Mouse (Mus musculus): Measurements from ENCODE around the gene Slc30a10. TPM values are rescaled to one million over a fixed set of nuclear protein-coding genes. Genes with fewer than 3 reads are reported as not detected.
A peak's percentile ranks its signal among the peaks of the same experiment; 100 is the strongest.

Slc30a10 gene
- polyA plus RNA-seq, 1 experiment from 2014 or later = not detected

DNA sequence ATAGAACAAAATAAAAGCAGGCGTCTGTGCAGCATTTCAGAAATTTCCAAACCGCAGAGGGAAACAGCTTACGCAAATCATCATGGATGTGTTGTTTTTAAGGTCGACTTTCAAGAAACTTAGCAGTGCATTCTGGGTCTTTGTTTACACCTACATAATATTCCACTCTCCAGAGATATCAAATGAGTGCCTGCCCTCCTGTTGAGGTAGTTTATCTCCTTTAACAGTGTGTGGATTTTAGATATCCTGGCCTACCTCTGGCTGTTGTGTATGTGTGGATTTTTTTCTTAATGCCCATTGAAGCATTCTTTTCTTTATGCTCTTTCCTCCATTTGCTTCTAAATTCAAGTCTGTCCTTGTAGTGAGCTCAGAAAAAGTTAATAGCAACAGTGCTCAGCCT, 18.1 kb downstream of the Slc30a10 start:
- no peak overlapping the region for H3K27ac ChIP-seq (ENCODE audit: low read length)
- WGBS = 87% methylated on average over 4 of the region's 4 CpGs

DNA sequence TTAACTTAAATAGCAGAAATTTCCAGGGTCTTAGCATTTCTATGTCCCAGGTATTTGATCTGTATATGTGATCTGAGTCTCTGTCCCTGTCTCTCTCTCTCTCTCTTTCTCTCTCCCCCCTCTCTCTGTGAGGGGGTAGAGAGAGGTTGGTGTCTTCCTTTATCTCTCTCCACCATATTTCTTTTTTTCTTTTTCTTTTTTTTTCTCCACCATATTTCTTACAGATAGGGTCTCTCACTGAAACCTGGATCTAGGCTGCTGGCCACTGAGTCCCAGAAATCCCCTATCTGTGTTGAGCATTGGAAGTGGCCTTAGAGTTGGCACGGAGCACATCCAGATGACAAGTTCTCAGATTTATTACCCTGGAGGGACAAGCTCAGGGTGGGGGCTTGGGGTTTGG, 18.8 kb downstream of the Slc30a10 start:
- Histone ChIP-seq H3K27ac (ENCODE audit: low read length) (no peak overlapping the region), H3K9ac (replicated peaks; ENCODE audit: low read depth) (no peak overlapping the region), H3K4me2 (replicated peaks; ENCODE audit: low read depth, low read length) (no peak overlapping the region), H3K36me3 (ENCODE audit: insufficient read depth, low read length) (no peaks in the 10 kb centered on the region), H3K4me3 (ENCODE audit: low read depth, low read length) (no peak overlapping the region), H3K9me3 (ENCODE audit: low read length) (no peaks in the 10 kb centered on the region), H3K27me3 (replicated peaks; ENCODE audit: insufficient read depth, low read length) (no peaks in the 10 kb centered on the region), H3K4me1 (ENCODE audit: insufficient read depth, low read depth, low read length) (no peaks in the 10 kb centered on the region)
- no peak for DNase-seq (ENCODE audit: low spot score)
- ATAC-seq = no peak
- 100% methylated on average over 1 of the region's 1 CpGs for WGBS
- no peak for TF ChIP-seq CTCF (IDR thresholded peaks at IDR 0.05)
- no peak for TF ChIP-seq EP300 (IDR thresholded peaks at IDR 0.05)

More for the DNA sequence above, 18.1 kb downstream of the Slc30a10 start:
- ATAC-seq = no peak
- Histone ChIP-seq H3K4me3 (ENCODE audit: low read depth, low read length) (no peak overlapping the region), H3K9ac (replicated peaks; ENCODE audit: low read depth) (no peak overlapping the region), H3K27me3 (replicated peaks; ENCODE audit: insufficient read depth, low read length) (no peaks in the 10 kb centered on the region), H3K36me3 (ENCODE audit: insufficient read depth, low read length) (no peaks in the 10 kb centered on the region), H3K9me3 (ENCODE audit: low read length) (no peaks in the 10 kb centered on the region), H3K4me2 (replicated peaks; ENCODE audit: low read depth, low read length) (no peak overlapping the region), H3K4me1 (ENCODE audit: insufficient read depth, low read depth, low read length) (no peaks in the 10 kb centered on the region)
- TF ChIP-seq EP300 (IDR thresholded peaks at IDR 0.05) (no peak), CTCF (IDR thresholded peaks at IDR 0.05) (no peak)
- DNase-seq (ENCODE audit: low spot score) = no peak

DNA sequence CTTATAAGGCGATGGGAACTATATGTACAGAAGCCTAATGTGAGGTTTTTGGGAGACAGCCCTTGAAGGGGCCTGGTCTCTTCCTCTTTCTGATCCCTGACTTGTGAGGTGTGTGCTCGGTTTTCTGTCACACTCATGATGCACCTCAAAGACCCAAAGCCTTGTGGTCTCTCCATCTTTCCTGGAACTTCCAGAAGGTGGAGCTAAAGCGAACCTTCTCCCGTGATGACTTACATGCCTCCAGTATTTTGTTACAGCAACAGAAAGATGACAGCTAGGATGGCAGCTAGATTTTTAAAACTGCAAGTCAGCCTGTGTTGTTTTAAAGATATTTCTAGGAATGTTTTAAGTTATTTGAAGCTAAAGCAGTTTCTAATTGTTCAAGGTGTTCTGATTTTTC, 25.2 kb downstream of the Slc30a10 start:
- ATAC-seq (no peak), DNase-seq (ENCODE audit: low spot score) (no peak)
- TF ChIP-seq CTCF (IDR thresholded peaks at IDR 0.05) = no peak
- TF ChIP-seq EP300 (IDR thresholded peaks at IDR 0.05) = no peak
- no peaks in the 10 kb centered on the region for H3K27me3 ChIP-seq (replicated peaks; ENCODE audit: insufficient read depth, low read length)
- 97% methylated on average over 4 of the region's 4 CpGs for WGBS
- H3K9me3 ChIP-seq (ENCODE audit: low read length) = no peaks in the 10 kb centered on the region
- H3K36me3 ChIP-seq (ENCODE audit: insufficient read depth, low read length) = no peaks in the 10 kb centered on the region
- no peak overlapping the region for H3K4me2 ChIP-seq (replicated peaks; ENCODE audit: low read depth, low read length)
- no peaks in the 10 kb centered on the region for H3K4me1 ChIP-seq (ENCODE audit: insufficient read depth, low read depth, low read length)
- H3K9ac ChIP-seq (replicated peaks; ENCODE audit: low read depth) = no peak overlapping the region
- no peak overlapping the region for H3K27ac ChIP-seq (ENCODE audit: low read length)
- no peak overlapping the region for H3K4me3 ChIP-seq (ENCODE audit: low read depth, low read length)

DNA sequence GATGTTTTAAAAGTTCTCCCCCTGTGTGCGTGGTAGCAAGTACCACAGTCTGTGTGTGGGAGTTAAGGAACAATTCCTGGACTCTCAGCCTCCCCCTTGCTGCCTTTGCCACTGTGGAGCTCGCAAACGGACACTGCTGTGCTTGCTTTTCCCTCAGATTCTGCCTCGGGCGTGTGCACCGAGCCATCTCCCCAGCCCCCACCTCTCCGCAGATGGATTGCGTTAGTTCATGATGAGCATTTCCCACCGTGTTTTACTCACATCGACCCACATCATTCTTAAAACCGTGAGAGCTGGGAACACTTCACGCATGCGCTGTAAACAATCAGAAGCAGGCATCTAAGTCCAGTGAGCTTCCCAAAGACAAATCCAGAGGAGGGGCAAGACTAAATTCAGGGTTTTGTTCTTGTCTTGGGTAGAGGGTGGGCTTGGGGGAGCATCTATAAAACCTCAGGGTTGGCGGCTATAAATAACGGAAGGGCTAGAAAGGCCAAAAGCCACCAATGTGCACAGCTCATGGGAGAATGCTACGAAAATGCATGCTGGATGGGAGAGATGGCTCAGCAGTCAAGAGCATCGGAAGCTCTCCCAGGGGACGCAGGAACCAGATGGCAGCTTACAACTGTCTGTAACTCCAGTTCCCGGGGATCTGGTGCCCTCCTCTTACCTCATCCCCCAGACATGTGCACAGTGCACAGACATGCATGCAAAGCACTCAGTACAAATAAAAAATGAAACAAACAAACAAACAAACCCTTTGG, 27.5 kb downstream of the Slc30a10 start:
- Histone ChIP-seq H3K4me3 (ENCODE audit: low read depth, low read length) (no peak overlapping the region), H3K4me1 (ENCODE audit: insufficient read depth, low read depth, low read length) (no peaks in the 10 kb centered on the region), H3K27me3 (replicated peaks; ENCODE audit: insufficient read depth, low read length) (no peaks in the 10 kb centered on the region), H3K27ac (ENCODE audit: low read length) (no peak overlapping the region), H3K36me3 (ENCODE audit: insufficient read depth, low read length) (no peaks in the 10 kb centered on the region), H3K9ac (replicated peaks; ENCODE audit: low read depth) (no peak overlapping the region), H3K9me3 (ENCODE audit: low read length) (no peaks in the 10 kb centered on the region), H3K4me2 (replicated peaks; ENCODE audit: low read depth, low read length) (peak overlapping the region; percentile 22; the same call in 1 of the 2 replicates)
- no peak for ATAC-seq
- no peak for TF ChIP-seq EP300 (IDR thresholded peaks at IDR 0.05)
- no peak for TF ChIP-seq CTCF (IDR thresholded peaks at IDR 0.05)
- DNase-seq (ENCODE audit: low spot score) = no peak
- WGBS = 56% methylated on average over 19 of the region's 19 CpGs

DNA sequence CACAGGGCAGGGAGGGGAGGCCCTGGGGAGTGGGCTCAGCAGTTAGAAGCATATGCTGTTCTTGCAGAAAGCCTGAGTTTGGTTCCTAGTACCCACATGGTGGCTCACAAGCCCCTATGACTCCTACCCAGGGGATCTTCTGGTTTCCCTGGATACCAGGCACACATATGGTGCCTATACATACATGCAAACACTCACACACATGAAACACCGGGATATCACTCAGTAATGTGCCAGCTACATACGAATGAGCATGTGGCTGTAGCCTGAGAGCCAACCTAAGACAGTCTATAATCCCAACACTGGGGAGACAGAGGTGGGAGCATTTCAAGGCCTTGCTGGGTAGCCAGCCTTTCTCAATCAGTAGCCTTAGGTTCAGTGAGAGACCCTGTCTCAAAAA, 28.1 kb downstream of the Slc30a10 start:
- DNase-seq (ENCODE audit: low spot score) (no peak), ATAC-seq (no peak)
- Histone ChIP-seq H3K4me2 (replicated peaks; ENCODE audit: low read depth, low read length) (no peak overlapping the region), H3K9ac (replicated peaks; ENCODE audit: low read depth) (no peak overlapping the region), H3K27me3 (replicated peaks; ENCODE audit: insufficient read depth, low read length) (no peaks in the 10 kb centered on the region), H3K4me1 (ENCODE audit: insufficient read depth, low read depth, low read length) (no peaks in the 10 kb centered on the region), H3K27ac (ENCODE audit: low read length) (no peak overlapping the region), H3K9me3 (ENCODE audit: low read length) (no peaks in the 10 kb centered on the region), H3K4me3 (ENCODE audit: low read depth, low read length) (no peak overlapping the region), H3K36me3 (ENCODE audit: insufficient read depth, low read length) (no peaks in the 10 kb centered on the region)
- WGBS = 92% methylated on average over 2 of the region's 2 CpGs
- TF ChIP-seq CTCF (IDR thresholded peaks at IDR 0.05) = no peak
- no peak for TF ChIP-seq EP300 (IDR thresholded peaks at IDR 0.05)

DNA sequence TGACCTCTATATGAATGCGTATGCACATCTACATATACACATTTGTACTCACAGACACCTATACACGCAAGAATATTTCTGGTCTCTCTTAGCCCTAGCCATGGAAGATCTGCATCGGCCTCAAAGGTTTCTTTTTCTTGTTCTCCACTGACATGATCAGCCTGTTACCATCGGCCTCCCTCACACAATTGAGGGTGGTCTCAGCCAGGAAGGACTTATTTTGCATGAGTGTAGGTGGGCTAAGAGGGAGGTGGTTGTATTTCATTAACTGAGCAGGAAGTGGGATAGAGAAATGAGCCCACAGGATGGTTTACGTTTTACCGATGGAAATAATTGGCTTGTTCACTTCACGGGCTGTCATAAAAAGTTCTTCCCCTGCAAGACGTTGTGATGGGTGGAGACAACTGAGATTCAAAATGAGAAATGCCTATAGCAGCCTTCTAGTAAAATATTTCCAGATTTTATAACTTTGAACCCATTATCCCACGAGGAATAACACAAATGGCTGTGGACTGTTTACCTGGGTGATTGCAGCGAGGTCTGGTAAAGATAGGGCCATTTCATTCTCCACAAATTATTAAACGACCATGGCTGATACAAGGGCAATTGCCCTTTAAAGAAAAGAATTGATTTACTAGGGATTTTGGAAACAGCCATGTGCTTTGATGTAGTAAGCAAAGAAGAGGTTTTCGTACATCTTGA, 28.9 kb downstream of the Slc30a10 start:
- H3K4me1 ChIP-seq (ENCODE audit: insufficient read depth, low read depth, low read length) = no peaks in the 10 kb centered on the region
- H3K4me3 ChIP-seq (ENCODE audit: low read depth, low read length) = no peak overlapping the region
- H3K27me3 ChIP-seq (replicated peaks; ENCODE audit: insufficient read depth, low read length) = no peaks in the 10 kb centered on the region
- TF ChIP-seq EP300 (IDR thresholded peaks at IDR 0.05) (no peak), CTCF (IDR thresholded peaks at IDR 0.05) (no peak)
- DNase-seq (ENCODE audit: low spot score) = no peak
- no peaks in the 10 kb centered on the region for H3K36me3 ChIP-seq (ENCODE audit: insufficient read depth, low read length)
- WGBS = 73% methylated on average over 12 of the region's 12 CpGs
- no peaks in the 10 kb centered on the region for H3K9me3 ChIP-seq (ENCODE audit: low read length)
- no peak overlapping the region for H3K27ac ChIP-seq (ENCODE audit: low read length)
- H3K9ac ChIP-seq (replicated peaks; ENCODE audit: low read depth) = no peak overlapping the region
- no peak for ATAC-seq
- no peak overlapping the region for H3K4me2 ChIP-seq (replicated peaks; ENCODE audit: low read depth, low read length)
